Mouse (Mus musculus) gonadal fat pad, adult 2 months (tissue): ENCODE results near the gene Kcnq1. TPM values are rescaled to one million over a fixed set of nuclear protein-coding genes. Genes with fewer than 3 reads are reported as not detected.

Experiments
- DNase-seq: peaks from one replicate; pipeline ENCODE4 v3.0.0-alpha.2; 2012; ENCODE audit warnings: low read depth
- polyA plus RNA-seq: library from polyadenylated mRNA; depleted of rRNA; stranded (reverse); fragments of >200 nt; gene quantifications from 2 replicates; pipeline ENCODE4 v1.2.3, GENCODE M21; 2012

The Kcnq1 gene
- polyA plus RNA-seq, 1 experiment, result 19.7 TPM

- no peak for DNase-seq
These were observed 259.0 kb downstream of the Kcnq1 start for GRCm38 (mm10) chr7:143364969-143365839.

- DNase-seq, result no peak
These were observed 261.5 kb downstream of the Kcnq1 start for GRCm38 (mm10) chr7:143367366-143368266.

- DNase-seq, result peak; percentile 37
These were observed 262.1 kb downstream of the Kcnq1 start for GRCm38 (mm10) chr7:143368267-143368643.

- DNase-seq, result no peak
These were observed 265.2 kb downstream of the Kcnq1 start for GRCm38 (mm10) chr7:143371336-143371735.

- DNase-seq, result no peak
These were observed 267.1 kb downstream of the Kcnq1 start for GRCm38 (mm10) chr7:143373265-143373664.

GRCm38 (mm10) chr7:143375945-143376344, 269.8 kb downstream of the Kcnq1 start:
- DNase-seq, result peak; percentile 12

GRCm38 (mm10) chr7:143380466-143381073, 274.4 kb downstream of the Kcnq1 start:
- no peak for DNase-seq

- no peak for DNase-seq
These were observed 280.5 kb downstream of the Kcnq1 start for GRCm38 (mm10) chr7:143386632-143387031.

- DNase-seq, result no peak
These were observed 282.9 kb downstream of the Kcnq1 start for GRCm38 (mm10) chr7:143388783-143389695.

- no peak for DNase-seq
These were observed 283.7 kb downstream of the Kcnq1 start for GRCm38 (mm10) chr7:143389860-143390259.

- no peak for DNase-seq
These were observed 284.3 kb downstream of the Kcnq1 start for GRCm38 (mm10) chr7:143390277-143390948.

- no peak for DNase-seq
These were observed 289.0 kb downstream of the Kcnq1 start for GRCm38 (mm10) chr7:143395113-143395563.

GRCm38 (mm10) chr7:143399756-143400155, 293.6 kb downstream of the Kcnq1 start:
- no peak for DNase-seq

GRCm38 (mm10) chr7:143400599-143400998, 294.4 kb downstream of the Kcnq1 start:
- no peak for DNase-seq

- no peak for DNase-seq
These were observed 295.4 kb downstream of the Kcnq1 start for GRCm38 (mm10) chr7:143401429-143402016.

GRCm38 (mm10) chr7:143404296-143404695, 298.1 kb downstream of the Kcnq1 start:
- DNase-seq, result no peak

- DNase-seq, result no peak
These were observed 301.9 kb downstream of the Kcnq1 start for GRCm38 (mm10) chr7:143407931-143408501.

GRCm38 (mm10) chr7:143408615-143409021, 302.5 kb downstream of the Kcnq1 start:
- no peak for DNase-seq

- DNase-seq, result no peak
These were observed 306.4 kb downstream of the Kcnq1 start for GRCm38 (mm10) chr7:143412606-143413005.

- no peak for DNase-seq
These were observed 308.9 kb downstream of the Kcnq1 start for GRCm38 (mm10) chr7:143415070-143415469.
